Mouse (Mus musculus) C2C12 (cell line): ENCODE results near the gene Prss38.

ENCODE experiments used
- CTCF ChIP-seq: IDR thresholded peaks from one replicate; pipeline ENCODE4 v1.5.1; 2011; ENCODE audit not compliant: control insufficient read depth, insufficient read depth, insufficient read length
- USF1 ChIP-seq: IDR thresholded peaks from one replicate; pipeline ENCODE4 v1.6.1; 2011; ENCODE audit warnings: low read depth, mild to moderate bottlenecking, control low read depth, moderate library complexity

DNA sequence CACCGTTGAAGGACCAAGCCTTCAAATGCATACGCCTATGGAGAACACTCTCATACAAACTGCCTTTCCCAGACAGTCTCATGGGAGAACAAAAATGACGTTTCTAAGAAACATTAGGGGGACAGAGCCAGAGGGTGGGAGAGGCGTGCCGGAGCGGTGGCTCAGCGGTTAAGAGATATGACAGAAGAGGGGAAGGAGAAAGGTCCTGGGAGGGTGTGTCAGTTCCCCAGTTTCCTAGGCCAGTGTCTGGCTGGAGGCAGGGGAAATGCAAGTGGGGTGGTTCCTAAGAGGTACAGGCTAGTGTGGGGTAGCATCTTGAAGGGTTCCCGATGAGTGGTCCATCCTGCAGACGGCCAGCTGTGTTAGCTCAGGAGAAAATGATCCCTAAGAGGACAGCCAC is 14.2 kb downstream of the Prss38 start:
- no peak for TF ChIP-seq USF1
- TF ChIP-seq CTCF = no peak
